In the genomic region with DNA sequence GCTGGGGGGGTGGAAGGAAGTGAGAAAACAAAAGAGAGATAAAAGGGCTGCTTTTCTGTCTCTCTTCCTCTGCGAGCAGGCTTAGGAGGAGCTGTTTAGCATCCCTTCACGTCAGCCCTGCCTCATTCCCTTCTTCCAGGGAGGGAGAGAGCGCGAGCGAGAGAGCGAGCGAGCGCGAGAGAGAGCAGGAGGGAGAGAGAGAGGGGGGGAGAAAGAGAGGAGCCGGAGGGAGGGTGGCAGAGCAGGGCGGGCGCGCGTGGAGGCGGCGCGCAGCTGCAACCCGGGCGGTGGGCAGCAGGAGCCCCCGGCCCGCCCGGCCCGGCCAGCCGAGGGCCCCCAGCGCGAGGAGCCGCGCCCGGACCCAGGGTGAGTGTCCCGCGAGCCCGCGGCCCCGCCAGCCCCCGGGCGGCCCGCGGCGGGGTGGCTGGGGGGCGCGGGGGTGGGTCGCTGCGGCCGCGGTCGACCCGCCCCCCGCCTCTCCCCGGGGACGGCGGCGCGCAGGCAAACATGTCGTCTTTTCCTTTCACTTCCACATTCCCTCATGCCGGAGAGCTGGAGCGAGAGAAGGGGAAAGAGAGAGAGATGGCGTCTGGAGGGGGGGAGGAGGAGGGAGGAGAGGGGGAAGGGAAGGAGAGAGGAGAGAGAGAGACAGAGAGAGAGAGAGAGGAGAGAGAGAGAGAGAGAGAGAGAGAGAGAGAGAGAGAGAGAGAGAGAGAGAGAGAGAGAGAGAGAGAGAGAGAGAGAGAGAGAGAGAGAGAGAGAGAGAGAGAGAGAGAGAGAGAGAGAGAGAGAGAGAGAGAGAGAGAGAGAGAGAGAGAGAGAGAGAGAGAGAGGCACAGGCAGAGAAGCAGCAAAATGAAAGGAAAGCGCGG, we compare ENCODE assay signal across 8 mouse cellular contexts. TPM values are rescaled to one million over a fixed set of nuclear protein-coding genes. Genes with fewer than 3 reads are reported as not detected.
A peak's percentile ranks its signal among the peaks of the same experiment; 100 is the strongest.
DNase-seq lines count a peak whose midpoint lies in the region; ATAC-seq and TF ChIP-seq lines count a peak whose summit lies in the region.

No protein-coding gene starts in this region.

- H3K4me1 ChIP-seq in intestine, embryonic 16.5 days (ENCODE audit: control insufficient read depth, insufficient read depth, low read length), result peaks cover 26% of the 10 kb centered on the region
- peaks cover 22% of the 10 kb centered on the region for H3K4me1 ChIP-seq in thymus, adult 2 months (replicated peaks; ENCODE audit: control insufficient read depth, insufficient read depth, low read length)

- TF ChIP-seq POLR2A in thymus, adult 2 months (IDR thresholded peaks at IDR 0.05; ENCODE audit: control insufficient read depth, extremely low read depth, insufficient read depth, low read length, poor library complexity), result 0 out of 2 replicates have a peak, but pooled peaks have one; percentile 21

- no peaks in the 10 kb centered on the region for H3K9me3 ChIP-seq in intestine, embryonic 16.5 days (ENCODE audit: control insufficient read depth, low read length)

- H3K4me3 ChIP-seq in intestine, embryonic 16.5 days (ENCODE audit: low read length), result peak overlapping the region; percentile 90
- peak overlapping the region; percentile 74 for H3K4me3 ChIP-seq in thymus, adult 2 months (ENCODE audit: control insufficient read depth, insufficient read depth, low read length)

- no peak for TF ChIP-seq CTCF in thymus, adult 2 months (IDR thresholded peaks at IDR 0.05; ENCODE audit: borderline replicate concordance, control insufficient read depth, extremely low read depth, insufficient read depth, low read length, poor library complexity)

- no peaks in the 10 kb centered on the region for H3K27me3 ChIP-seq in intestine, embryonic 16.5 days (replicated peaks; ENCODE audit: control insufficient read depth, insufficient read depth, low read length)
- H3K27me3 ChIP-seq in thymus, adult 2 months (ENCODE audit: control insufficient read depth, insufficient read depth, low read length), result no peaks in the 10 kb centered on the region

- peak; percentile 39 for ATAC-seq in intestine, embryonic 16.5 days

- peak overlapping the region; percentile 89 for H3K4me2 ChIP-seq in intestine, embryonic 16.5 days (ENCODE audit: low read depth, low read length)

- H3K27ac ChIP-seq in intestine, embryonic 16.5 days (ENCODE audit: low read length), result peak overlapping the region; percentile 98
- H3K27ac ChIP-seq in thymus, adult 2 months (ENCODE audit: control insufficient read depth, insufficient read depth, low read length), result peak overlapping the region; percentile 36

- DNase-seq in ovary, postnatal 10 days (ENCODE audit: low spot score), result peak; percentile 49
- DNase-seq in ovary, adult 18-20 months (ENCODE audit: low spot score), result no peak
- DNase-seq in cerebellum, adult 9-11 months, result peak; percentile 64
- DNase-seq in gastrocnemius, adult 8-10 months (ENCODE audit: low spot score in 2 of 2), result peak; percentile 33
- peak; percentile 48 for DNase-seq in liver
- DNase-seq in naive thymus-derived CD4-positive, alpha-beta T cell, adult 2 months (ENCODE audit: low read depth), result peak; percentile 74
- DNase-seq in thymus, adult 2 months, result peak; percentile 55

- no peaks in the 10 kb centered on the region for H3K36me3 ChIP-seq in intestine, embryonic 16.5 days (ENCODE audit: control insufficient read depth, insufficient read depth, low read length)
- no peaks in the 10 kb centered on the region for H3K36me3 ChIP-seq in thymus, adult 2 months (ENCODE audit: control insufficient read depth, insufficient read depth, low read length)

- H3K9ac ChIP-seq in intestine, embryonic 16.5 days (ENCODE audit: low read depth, low read length), result peak overlapping the region; percentile 96

- WGBS in intestine, embryonic 16.5 days, result under 1% methylated on average over 36 of the region's 59 CpGs
- WGBS in thymus, adult 2 months, result 1% methylated on average over 58 of the region's 59 CpGs

RNA-seq across cellular contexts. Expression of gene Zfp710, which starts 1.7 kb away (rescaled TPM):
- 10 to 100 TPM; 18.5 to 37.8 (median 27.3) TPM for total RNA-seq in gastrocnemius, adult 8-10 months (2022)
- polyA plus RNA-seq in intestine, embryonic 16.5 days (2015; fragmentation: Nextera tagmentation; extraction: Ambion mirVana), result 12.2 and 12.4 TPM in 2 replicates
- polyA plus RNA-seq in thymus, adult 2 months (2012; rRNA removed), result 62.1 and 63.1 TPM in 2 replicates
